Mouse (Mus musculus): ENCODE measurements around the gene Tmem274.
"Not testable (repeated sequence)": the region's sequence is repeated elsewhere in the genome, so short reads cannot be mapped to it uniquely, and the experiment has no call there.

The Tmem274 gene

GRCm38 (mm10) chr4:149477078-149477477 lies at the start of gene Tmem274:
Gene Tmem274, plus strand, starts transcription at chr4:149477378.
- no peak for DNase-seq

- no peak for DNase-seq
Measured at GRCm38 (mm10) chr4:149429592-149429991, 47.6 kb upstream of the Tmem274 start.

GRCm38 (mm10) chr4:149431887-149432286 lies 45.3 kb upstream of the Tmem274 start:
- DNase-seq, result not testable (repeated sequence)

DNA sequence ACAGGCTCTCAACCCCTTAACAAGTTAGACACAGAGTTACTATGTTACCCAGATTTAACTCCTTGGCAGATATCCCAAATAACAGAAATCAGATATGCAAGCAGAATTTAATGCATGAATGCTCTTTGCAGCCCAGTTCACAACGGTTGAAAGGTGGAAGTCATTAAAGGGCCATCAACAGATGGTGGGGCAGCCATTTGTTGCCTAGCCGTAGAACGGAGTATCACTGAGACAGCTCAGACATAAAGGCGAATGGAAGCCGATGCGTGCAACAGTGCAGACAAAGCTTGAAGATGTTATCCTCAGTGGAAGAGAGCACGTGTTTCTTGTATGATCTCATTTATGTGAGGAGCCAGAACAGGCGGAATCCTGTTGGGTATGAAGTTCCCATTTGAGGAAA lies 36.6 kb upstream of the Tmem274 start:
- no peak for DNase-seq

DNA sequence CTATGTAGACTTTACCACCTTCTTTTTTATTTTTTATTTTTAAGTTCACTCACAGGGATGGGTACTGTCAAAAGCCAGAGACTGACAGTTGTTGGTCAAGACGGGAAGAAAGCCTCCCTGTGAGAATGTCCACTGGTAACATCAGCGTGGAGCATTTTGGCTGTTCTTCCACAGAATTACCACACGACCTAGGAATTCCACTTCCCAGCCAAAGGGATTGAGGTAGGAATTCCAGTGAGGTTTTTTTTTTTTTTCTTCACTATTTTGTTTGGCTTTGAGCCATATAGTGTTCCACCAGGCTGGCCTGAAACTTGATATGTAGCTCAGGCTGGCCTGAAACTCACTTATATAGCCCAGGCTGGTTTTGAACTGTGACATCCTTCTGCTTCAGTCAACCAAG lies 34.7 kb upstream of the Tmem274 start:
- DNase-seq, result no peak

DNA sequence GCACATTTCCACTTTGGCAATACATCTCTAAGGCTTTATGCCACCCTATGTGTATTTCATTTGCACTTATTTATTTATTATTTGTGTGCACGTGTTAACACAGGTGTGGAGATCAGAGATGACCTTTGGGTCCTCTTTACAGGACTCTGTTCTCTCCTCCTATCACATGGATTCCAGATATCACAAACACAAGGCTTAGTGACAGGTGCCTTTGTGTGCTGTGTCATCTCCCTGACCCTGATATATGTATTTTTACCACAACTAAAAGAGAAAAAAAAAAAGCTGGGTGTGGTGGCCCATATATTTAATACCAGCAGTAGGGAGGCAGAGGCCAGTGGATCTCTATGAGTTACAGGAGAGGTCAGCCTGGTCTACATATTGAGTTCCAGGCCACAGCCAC lies 32.7 kb upstream of the Tmem274 start:
- no peak for DNase-seq

DNA sequence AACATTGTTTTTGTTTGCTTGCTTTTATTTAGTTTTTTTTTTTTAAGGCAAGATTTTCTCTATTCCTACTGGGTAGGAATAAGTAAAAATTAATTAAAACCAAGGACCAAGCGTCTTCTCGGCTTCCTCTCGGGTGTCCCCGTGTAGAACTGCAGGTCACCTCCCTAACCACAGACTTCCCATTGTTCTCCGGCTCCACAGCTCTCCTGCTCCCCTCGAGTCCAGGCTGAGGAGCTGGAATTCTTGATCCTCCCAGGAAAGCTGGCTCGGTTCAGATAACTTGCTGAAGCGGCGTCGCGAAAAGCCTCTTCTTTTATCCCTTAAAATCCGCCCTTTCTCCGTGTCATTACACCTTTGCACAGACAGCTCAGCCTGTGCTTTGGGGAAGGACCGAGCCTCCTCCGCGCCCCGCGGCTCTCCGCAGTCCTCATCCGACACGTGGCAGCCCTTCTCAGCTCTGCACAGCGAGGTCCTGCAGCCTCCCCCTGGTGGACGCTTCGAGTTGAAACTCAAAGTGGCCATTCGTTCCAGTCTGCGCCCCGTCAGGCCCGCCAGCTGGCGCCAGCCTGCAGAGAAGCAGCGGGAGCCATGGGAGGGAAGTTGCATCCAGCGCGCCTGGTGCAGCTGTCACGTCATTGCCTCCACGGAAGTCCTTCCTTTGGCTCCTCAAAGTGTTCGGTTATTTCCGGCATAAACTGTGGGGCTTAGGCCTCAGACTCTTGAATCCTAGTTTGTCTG lies 32.0 kb upstream of the Tmem274 start:
- DNase-seq, result peak; percentile 82

- DNase-seq, result peak; percentile 71
Measured at GRCm38 (mm10) chr4:149445868-149446267, 31.3 kb upstream of the Tmem274 start.

- DNase-seq, result no peak
Measured at GRCm38 (mm10) chr4:149446309-149446708, 30.9 kb upstream of the Tmem274 start.

DNA sequence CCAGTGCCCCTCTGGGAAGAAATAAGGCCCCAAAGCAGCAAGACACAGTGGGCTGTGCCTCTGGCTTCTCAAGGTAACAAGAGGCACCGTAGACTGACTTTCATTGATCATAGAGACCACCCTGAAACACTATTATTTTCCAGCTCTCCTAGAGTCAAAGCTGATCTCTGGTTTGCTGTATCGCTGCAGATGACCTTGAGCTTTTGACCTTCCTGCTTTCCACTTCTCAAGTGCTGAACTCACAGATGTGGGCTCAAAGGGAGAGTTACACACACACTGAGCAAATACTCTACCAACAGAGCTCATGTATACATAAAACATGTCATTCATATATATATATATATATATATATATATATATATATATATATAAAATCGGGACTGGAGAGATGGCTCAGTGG lies 26.5 kb upstream of the Tmem274 start:
- no peak for DNase-seq

DNA sequence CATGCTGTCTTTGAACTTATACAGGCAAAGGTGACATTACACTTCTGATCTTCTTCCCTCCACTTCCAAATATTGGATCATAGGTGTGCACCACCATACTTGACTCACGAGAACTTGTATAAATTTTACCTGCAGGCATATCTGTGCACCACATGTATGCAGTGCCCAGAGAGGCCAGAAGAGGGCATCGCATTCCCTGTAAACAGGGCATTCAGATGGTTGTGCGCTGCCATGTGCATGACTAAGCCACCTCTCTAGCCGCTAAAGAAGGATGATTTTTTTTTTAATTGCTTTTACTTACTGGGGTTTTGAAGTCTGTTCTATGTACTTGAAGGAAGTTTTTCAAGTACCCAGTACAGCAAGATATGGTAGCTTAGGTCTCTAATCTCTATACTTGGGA lies 23.5 kb upstream of the Tmem274 start:
- peak; percentile 53 for DNase-seq

GRCm38 (mm10) chr4:149454263-149454662 lies 22.9 kb upstream of the Tmem274 start:
- no peak for DNase-seq

DNA sequence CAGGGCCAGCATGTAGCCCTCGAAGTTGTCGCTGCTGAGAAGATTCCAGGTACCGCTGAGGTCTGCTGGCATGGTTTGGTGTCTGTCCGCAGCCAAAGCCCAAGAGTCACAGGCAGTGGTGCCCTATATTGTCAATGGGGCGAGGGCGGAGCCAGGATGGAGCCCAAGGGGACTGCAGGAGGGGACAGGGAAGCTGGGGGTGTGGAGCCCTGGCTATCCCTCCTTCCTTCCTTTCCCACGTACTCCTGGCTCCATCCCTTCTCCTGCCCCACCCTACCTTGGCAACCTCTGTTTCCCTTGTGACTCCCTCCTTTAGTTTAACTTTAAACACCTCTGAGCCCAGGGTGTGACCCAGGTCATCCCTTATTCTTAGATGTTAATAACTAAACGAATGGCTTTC lies 22.3 kb upstream of the Tmem274 start, which contains the start of gene Rbp7:
TSS of gene Rbp7 (minus strand) at position 100 of the 400 bp plus-strand sequence.
- DNase-seq, result no peak

- DNase-seq, result not testable (repeated sequence)
Measured at GRCm38 (mm10) chr4:149457163-149457562, 20.0 kb upstream of the Tmem274 start.

- DNase-seq, result no peak
Measured at GRCm38 (mm10) chr4:149457831-149458430, 19.2 kb upstream of the Tmem274 start.

- DNase-seq, result no peak
Measured at GRCm38 (mm10) chr4:149458526-149458925, 18.7 kb upstream of the Tmem274 start.

DNA sequence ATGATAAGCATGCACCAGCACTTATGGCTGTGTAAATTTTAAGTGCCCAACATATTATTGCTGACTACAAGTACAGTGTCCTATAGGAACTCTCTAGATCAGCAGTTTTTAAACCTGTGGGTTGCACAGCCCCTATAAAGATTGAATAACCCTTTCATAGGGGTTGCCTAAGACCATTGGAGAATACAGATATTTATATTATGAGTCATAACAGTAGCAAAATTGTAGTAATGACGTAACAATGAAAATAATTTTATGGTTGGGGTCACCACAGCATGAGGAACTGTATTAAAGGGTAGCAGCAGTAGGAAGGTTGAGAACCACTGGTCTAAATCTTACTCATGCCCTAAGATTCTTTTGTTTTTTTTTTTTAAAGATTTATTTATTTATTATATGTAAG lies 17.8 kb upstream of the Tmem274 start:
- DNase-seq, result no peak

DNA sequence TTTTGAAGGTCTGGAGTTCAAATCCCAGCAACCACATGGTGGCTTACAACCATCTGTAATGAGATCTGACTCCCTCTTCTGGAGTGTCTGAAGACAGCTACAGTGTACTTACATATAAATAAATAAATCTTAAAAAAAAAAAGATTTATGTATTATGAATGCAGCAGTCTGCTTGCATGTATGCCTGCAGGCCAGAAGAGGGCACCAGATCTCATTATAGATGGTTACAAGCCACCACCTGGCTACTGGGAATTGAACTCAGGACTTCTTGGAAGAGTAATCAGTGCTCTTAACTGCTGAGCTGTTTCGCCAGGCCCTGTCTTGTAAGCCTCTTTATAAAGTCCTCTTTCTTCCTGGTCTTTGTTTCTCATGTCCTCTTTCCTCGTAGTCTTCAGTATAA lies 16.7 kb upstream of the Tmem274 start:
- not testable (repeated sequence) for DNase-seq

GRCm38 (mm10) chr4:149461579-149462304 lies 15.4 kb upstream of the Tmem274 start:
- no peak for DNase-seq

DNA sequence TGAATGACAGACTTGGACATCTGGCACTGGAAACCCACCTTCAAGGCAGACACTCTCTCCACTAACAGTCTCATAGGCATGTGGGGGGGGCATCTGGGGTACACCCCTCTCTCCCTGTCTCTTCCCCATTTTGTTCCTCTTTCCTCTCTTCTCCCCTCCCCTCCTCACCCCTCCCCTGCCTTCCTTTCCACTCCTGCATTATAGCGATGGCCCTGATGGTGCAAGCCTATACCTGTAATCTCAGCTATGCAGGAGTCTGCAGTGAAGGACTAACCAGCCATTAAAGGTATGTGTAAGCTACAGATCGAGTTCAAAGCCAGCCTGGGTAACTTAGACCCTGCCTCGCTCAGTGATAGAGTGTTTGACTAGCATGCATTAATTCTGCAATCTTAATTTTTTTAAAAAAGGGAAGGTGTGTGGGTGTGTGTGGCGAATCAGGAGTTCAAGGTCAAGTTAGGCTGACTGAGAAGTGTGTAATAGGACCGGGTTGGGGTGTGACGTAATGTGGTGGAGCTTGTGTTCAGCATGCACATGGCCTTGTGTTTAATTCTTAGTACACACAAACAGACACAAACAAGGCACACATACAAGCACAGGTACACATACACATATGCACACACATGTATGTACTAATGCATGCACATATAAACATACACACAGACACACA lies 14.7 kb upstream of the Tmem274 start:
- no peak for DNase-seq

DNA sequence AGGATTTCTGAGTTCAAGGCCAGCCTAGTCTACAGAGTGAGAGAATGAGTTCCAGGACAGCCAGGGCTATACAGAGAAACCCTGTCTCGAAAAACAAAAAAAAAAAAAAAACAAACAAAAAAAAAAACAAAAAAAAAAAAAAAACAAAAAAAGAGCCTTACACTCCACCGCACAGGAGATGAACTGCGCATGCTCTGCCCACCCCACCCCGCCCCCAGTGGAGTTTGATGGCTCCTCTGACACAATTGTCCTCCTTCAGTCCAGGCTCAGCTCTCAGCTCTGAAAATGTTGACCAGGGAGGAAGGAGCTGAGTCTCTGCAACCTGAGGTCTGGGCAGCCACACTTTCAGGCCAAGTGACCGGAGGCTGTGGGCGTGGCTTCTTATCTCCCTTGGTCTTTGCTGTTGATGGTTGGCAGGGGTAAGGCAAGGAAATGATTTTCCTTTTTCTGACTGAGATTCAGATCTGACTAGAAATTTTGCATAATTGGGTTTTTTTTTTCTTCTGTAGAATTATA lies 13.7 kb upstream of the Tmem274 start:
- no peak for DNase-seq

DNA sequence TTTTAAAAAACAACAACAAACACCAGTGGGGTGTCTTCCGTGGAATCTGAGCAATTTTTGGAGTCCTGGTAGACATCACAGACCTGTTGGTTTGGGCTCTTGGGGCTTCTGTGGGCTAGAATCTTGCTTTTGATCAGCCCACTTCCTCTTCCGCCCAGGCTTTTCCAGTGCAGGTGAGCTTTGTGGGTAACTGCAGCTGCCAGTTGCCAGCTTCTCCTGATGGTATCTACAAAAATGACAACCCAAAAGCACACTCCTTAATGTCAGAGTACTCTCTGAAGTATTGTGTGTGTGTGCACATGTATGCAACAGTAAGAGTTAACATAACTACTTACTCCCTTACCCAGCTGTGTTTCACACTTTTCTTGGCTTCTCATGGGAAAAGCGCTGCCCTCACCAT lies 7.6 kb upstream of the Tmem274 start:
- no peak for DNase-seq

DNA sequence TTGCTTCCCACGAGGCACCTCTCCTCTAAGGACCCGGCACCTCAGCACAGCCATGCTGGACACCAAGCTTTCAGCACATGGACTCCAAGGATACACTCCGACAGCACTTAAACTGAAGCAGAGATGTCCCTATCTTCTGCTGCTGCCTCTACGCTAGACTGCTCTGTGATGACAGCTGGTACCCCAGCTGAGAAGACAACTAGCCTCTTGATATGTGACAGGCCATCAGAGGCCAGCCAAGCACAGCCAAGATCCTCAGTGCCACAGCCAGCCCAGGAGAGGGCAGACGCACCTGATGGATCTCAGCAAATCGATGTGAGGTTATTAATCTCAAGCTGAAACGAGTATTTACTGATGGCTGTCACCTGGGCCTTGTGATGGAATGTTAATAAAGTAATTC lies 2.1 kb upstream of the Tmem274 start:
- DNase-seq, result no peak
